Mouse (Mus musculus) heart, adult 11 months (tissue): ENCODE measurements around the gene Gab1.
A peak's percentile ranks its signal among the peaks of the same experiment; 100 is the strongest.

Experiments used
- DNase-seq: peaks from one replicate; pipeline ENCODE4 v3.0.0; 2022

The Gab1 gene

DNA sequence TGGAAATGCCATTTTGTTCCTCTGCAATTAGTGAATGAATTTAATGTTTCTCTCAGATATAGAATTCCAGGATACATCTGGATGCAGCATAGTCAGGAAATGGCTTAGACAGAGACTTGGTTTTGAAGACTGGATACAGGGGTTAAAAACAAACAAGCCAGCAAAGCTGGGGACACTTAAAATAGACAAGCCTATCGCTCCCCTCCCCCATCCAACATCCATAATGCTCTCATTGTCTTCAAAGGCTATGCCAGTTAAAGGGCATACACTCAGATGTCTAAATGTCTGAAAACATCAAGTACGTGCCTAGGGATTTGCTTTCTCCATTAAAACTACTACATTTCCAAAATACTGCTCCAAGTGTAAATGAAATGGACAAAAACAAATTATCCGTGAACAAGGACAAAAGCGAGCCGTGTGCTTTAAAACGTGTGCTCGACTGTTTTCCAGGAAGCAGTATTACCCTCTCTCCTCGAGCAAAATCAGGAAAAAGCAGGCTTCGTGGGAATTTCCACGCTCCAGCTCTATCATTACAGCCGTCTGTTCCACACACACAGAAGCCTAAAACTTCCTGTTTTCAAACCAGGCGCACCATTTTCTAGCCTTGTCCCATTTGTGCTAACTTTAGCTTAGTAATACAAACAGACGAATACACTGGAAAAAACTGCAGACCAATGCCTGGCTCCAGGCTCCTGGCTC, 72.4 kb downstream of the Gab1 start:
- DNase-seq: peak; percentile 94

DNA sequence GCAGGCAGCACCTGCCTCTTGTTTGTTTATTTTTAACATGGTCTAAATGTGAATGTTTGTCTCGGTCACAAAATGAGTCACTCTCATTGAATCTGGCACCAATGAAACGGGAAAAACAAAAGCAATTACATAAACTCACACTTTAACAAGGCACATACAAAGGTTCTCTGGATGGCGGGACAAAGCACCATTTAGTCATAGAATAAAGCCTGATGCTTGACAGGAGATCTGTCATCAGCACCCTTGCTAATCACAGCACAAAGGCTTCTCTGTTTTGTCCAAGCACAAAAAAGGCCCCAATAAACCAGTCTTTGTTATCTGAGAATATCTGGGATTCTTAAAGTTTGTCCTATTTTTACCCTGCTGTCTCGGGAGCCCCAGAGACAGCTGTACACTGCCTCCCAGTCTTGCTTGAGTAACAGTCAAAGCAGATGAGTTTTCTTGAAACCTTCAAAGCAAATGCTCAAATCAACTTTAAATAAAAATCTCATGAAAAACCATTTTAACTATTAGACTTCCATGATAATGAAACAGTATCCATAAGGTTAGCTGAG, 76.2 kb downstream of the Gab1 start:
- no peak for DNase-seq

DNA sequence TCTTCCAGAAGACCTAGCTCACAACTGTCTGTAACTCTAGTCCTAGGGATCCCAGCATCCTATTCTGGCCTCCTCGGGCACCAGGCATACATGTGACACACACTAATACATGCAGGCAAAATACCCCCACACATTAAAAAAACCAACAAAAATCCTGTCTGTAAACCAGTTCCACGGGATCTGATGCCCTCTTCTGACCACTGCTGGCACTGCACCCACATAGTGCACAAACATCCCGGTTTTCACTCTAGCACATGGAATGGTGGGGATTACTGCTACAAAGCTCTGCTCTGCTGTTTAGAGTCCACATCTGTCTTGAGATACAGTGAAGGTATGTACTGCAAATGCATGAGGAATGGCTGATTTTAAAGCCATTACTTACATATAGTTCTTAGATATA, 81.5 kb downstream of the Gab1 start:
- DNase-seq: no peak

DNA sequence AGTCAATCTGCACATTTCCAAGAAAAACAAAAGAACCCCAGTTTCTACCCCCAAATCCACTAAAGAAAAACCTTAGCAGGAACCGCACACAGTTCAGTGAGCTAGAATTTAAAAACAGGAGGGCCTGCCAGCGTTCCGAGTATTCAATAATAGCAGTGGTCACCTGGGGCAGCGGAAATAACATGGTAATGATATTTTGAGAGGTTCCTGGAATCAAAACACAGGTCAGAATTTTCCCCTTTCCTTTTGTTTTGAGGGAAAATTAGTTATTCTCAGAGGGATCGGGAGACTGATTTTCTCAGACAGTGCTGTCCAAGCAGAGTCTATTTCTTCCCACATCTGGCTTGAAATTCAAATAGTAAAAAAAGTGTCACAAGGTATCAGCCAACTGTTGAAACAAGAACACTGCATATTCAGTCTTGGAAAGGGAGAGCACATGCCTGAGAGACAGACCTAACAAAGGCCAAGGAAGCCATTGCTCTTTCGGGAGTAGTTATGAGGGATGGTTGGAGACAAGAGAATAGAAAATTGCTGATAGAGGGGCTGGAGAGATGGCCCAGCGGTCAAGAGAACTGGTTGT, 82.0 kb downstream of the Gab1 start:
- DNase-seq: no peak

- DNase-seq: no peak
Measured at GRCm38 (mm10) chr8:80796070-80796469, 84.2 kb downstream of the Gab1 start.

GRCm38 (mm10) chr8:80794585-80795509, 85.5 kb downstream of the Gab1 start:
- no peak for DNase-seq

GRCm38 (mm10) chr8:80793791-80794515, 86.4 kb downstream of the Gab1 start:
- DNase-seq: no peak

DNA sequence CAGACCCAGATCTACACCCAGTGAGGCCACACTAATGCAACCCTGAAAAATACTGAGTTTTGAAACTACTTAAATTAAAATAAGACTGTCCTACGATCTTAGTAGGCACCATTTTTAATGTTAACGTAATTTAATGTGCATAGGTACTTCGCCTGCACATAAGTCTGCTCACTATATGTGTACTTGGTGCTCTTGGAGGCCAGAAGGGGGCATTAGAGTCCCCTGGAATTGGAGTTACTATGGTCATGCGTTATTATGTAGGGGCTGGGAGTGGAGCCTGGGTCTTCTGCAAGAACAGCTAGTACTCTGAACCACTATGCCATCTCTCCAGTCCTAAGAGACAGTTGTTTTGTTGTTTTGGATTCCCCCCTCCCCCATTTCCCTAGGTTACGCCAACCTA, 88.1 kb downstream of the Gab1 start:
- no peak for DNase-seq

DNA sequence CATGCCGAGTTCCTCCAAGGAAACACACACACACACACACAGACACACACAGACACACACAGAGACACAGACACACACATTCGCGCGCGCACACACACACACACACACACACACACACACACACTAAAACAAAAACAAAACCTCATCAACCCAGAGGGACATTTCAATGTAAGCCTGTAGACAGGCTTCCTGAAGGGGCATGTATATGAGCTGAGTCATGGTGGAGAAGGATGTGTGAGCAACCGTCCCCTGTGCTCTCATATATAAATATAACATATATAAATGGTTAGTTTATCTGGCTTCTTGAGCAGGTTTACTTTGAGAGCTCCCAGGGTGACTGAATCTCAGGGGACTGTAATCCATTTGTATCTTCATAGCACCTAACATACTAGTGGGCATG, 91.0 kb downstream of the Gab1 start:
- no peak for DNase-seq

GRCm38 (mm10) chr8:80784559-80784958, 95.8 kb downstream of the Gab1 start:
- peak; percentile 76 for DNase-seq

DNA sequence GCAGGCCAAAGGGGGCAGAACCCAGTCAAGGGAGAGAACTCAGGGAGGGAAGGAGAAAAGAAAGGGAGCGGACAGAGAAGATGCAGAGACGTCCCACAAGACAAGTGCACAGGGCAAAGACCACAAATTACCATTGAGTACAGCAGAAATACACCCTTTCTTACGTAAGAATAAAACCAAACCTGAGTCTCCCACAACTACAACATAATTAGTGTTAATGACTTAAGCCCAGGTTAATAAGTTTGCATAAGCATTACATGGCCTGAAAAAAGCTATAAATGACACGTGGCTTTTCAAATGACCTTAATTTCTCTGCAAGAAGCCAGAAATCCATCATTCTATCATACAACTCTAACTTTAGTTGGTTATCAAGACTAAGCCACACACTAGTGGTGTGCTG, 97.0 kb downstream of the Gab1 start:
- no peak for DNase-seq

GRCm38 (mm10) chr8:80781338-80781737, 99.0 kb downstream of the Gab1 start:
- peak; percentile 88 for DNase-seq

DNA sequence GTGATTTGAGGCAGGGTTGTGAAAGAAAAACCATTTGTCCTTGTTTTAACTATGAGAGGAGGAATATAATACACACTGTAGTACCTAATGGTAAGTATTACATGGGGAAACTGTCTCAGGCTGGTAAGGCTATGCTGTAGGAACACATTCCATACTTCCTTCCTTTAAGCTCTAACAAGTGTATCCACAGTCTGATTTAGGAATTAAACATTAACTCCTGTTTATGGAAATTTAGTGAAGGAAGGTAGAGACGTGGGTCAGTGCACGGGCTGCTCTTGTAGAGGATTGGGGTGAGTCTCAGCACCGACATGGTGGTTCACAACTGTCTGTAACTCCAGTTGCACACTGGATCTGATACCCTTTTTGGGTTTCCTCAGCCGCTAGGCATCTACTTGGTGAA, 100.0 kb downstream of the Gab1 start:
- DNase-seq: no peak

- DNase-seq: peak; percentile 94
Measured at GRCm38 (mm10) chr8:80776436-80776835, 103.9 kb downstream of the Gab1 start.

DNA sequence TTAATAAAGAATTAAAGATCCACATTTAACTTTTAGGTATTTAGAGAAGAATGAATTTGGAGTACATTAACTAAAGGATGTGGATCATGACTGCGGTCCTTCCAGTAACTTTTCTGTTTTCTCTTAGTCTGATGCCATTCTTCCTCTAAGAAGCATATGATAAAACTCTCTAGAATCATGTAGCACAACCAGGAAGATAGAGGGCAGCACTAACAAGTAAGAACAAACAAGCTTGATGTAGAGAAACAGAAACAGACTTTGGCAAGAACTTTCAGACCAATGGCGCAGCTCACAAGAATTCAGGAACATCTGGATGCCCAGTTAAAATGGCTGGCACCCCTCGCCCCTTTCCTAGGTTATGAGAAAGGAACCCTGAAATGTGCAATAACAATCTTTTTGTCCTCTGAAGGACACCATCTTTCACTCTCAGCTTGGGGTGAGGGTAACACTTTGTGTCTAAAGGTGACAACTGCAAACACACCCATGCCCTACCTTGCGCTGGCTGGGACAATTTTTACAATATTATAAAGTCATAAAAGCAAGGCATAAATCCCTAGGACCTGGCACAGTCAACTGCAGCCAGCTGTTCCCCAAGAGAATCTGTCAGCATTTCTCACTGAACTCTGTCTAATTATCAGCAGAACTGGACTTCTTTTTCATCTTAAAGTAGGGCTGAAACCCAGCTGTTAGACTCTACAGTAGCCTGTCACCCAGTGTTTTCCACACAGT, 107.4 kb downstream of the Gab1 start:
- DNase-seq: peak; percentile 76

DNA sequence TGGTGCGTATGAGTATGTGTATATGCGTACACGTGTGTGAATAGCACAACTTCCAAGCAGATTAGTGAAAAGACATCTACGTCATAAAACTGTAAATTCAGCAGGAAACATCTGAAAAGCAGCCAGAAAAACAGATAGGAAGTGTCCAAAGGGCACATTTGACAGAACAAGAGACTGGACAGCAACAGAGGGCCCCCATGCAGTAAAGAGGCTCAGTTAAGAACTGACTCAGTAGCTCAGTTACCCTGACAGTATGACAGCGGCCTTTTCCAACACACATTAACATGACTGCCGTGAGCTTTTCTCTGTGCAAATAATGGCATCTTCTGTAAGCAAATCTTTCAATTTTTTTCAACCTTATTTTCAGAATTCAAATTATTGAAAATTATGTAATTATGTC, 111.9 kb downstream of the Gab1 start:
- peak; percentile 42 for DNase-seq

- DNase-seq: peak; percentile 94
Measured at GRCm38 (mm10) chr8:80753017-80753715, 127.2 kb downstream of the Gab1 start.

- peak; percentile 85 for DNase-seq
Measured at GRCm38 (mm10) chr8:80752429-80752828, 127.9 kb downstream of the Gab1 start.

DNA sequence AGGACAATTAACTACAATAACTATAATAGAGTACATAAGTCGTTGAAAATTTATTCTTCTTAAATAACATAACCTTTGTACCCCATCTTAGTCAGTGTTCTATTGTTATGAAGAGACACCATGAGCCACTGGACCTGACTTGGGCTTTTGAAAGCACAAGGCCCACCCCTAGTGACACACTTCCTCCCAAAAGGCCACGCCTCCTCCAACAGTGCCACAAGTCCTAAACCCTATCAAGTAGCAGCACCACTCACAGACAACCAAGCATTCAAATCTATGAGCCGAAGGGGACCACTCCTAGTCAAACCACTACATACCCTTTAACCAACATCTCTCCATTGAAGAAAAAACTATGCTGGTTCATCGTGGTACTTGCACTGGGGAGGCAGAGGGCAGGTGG, 131.2 kb downstream of the Gab1 start:
- no peak for DNase-seq

GRCm38 (mm10) chr8:80739932-80740331, 140.4 kb downstream of the Gab1 start:
- DNase-seq: no peak

- DNase-seq: peak; percentile 100
Measured at GRCm38 (mm10) chr8:80739155-80739924, 141.0 kb downstream of the Gab1 start, which contains the start of gene Smarca5. Smarca5 (minus strand) TSS chr8:80739497.
